Mouse (Mus musculus): ENCODE results near the gene Rundc3a.

Gene Rundc3a

DNA sequence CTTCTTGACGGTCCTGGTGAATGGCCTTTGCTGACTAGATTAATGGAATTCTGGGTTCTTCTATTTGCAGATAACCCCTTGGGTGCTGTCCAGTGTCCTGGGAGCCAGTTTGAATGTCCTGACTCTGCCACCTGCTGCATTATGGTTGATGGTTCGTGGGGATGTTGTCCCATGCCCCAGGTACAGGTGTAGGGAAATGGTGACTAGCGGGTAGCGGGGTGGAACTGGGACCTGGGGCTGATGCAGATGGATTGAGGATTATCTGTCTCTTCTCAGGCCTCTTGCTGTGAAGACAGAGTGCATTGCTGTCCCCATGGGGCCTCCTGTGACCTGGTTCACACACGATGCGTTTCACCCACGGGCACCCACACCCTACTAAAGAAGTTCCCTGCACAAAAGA lies 40.7 kb downstream of the Rundc3a start:
- WGBS, result 84% methylated on average over 7 of the region's 7 CpGs

- 6% methylated on average over 7 of the region's 7 CpGs for WGBS
These were observed 41.2 kb downstream of the Rundc3a start for GRCm38 (mm10) chr11:102434406-102434805.

GRCm38 (mm10) chr11:102434816-102435705 lies 41.9 kb downstream of the Rundc3a start:
- 86% methylated on average over 11 of the region's 11 CpGs for WGBS

DNA sequence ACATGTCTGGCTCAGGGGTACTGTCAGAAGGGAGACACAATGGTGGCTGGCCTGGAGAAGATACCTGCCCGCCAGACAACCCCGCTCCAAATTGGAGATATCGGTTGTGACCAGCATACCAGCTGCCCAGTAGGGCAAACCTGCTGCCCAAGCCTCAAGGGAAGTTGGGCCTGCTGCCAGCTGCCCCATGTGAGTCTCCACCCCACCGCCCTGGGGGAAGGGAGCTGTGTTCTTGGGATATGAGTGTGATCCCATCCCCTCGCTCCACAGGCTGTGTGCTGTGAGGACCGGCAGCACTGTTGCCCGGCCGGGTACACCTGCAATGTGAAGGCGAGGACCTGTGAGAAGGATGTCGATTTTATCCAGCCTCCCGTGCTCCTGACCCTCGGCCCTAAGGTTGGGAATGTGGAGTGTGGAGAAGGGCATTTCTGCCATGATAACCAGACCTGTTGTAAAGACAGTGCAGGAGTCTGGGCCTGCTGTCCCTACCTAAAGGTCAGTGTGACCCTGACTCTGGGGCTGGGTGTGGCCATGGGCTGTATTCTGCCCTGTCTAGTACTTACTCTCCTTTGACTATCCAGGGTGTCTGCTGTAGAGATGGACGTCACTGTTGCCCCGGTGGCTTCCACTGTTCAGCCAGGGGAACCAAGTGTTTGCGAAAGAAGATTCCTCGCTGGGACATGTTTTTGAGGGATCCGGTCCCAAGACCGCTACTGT lies 42.7 kb downstream of the Rundc3a start:
- 82% methylated on average over 18 of the region's 18 CpGs for WGBS

DNA sequence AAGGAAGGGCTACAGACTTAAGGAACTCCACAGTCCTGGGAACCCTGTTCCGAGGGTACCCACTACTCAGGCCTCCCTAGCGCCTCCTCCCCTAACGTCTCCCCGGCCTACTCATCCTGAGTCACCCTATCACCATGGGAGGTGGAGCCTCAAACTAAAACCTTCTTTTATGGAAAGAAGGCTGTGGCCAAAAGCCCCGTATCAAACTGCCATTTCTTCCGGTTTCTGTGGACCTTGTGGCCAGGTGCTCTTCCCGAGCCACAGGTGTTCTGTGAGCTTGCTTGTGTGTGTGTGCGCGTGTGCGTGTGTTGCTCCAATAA lies 43.2 kb downstream of the Rundc3a start:
- WGBS, result 59% methylated on average over 10 of the region's 10 CpGs

GRCm38 (mm10) chr11:102437120-102438061 lies 44.2 kb downstream of the Rundc3a start:
- WGBS, result 20% methylated on average over 87 of the region's 87 CpGs

GRCm38 (mm10) chr11:102438212-102439092 lies 45.2 kb downstream of the Rundc3a start:
- 16% methylated on average over 77 of the region's 77 CpGs for WGBS

- WGBS, result 67% methylated on average over 14 of the region's 14 CpGs
These were observed 46.2 kb downstream of the Rundc3a start for GRCm38 (mm10) chr11:102439093-102440082.

GRCm38 (mm10) chr11:102440255-102440654 lies 47.1 kb downstream of the Rundc3a start:
- WGBS, result 92% methylated on average over 8 of the region's 8 CpGs

DNA sequence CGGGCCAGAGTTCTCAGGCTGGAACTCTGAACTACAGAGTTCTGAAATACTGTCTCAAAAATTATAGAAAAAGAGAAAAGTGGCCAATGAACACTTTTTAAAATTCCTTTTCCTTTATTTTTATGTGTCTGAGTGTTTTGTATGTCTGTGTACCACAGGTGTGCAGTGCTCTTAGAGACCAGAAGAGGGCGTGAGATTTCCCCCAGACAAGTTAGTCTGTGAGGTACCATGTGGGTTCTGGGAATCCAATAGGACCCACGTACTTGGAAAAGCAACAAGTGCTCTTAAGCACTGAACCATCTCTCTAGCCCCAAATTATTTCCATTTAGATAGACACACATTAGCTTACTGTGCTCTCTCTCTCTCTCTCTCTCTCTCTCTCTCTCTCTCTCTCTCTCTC lies 48.2 kb downstream of the Rundc3a start:
- 81% methylated on average over 3 of the region's 3 CpGs for WGBS

DNA sequence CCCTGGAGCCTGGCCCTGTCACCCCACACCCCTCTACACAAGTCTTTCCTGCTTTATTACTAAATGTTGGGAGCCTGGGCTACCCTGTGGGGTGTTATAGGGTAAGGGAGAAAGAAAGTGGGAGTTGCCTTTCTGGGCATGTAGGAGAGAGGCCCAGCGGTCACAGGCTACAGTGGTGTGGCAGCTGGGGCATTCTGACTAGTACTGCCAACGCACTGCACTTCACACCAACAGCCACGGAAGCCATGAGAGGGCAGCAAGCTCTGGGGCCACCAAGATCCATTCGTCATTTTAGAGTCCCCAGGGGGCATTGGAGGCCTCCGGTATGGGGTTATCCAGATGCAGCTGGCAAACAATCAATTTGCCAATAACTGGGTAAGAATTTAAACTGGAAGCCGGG lies 48.9 kb downstream of the Rundc3a start:
- 89% methylated on average over 6 of the region's 6 CpGs for WGBS

DNA sequence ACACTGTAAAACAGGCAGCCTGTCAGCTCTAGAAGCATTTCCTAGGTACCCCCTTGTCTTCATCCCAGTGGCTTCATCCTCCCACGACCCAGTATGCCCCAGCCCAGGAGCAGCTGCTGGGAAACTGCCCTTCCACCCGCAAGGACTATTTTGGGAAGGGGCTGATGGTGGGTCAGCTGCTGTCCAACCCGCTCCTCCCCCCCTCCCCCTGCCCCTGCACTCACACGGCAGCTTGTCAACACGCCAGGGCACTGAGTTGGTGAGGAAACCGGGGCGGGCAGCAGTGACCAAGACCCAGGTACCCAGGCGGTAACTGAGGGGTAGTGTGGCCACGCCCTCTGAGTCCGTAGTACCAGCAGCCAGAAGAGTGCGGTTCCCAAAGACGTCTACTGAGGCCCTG lies 50.5 kb downstream of the Rundc3a start:
- 65% methylated on average over 12 of the region's 12 CpGs for WGBS

DNA sequence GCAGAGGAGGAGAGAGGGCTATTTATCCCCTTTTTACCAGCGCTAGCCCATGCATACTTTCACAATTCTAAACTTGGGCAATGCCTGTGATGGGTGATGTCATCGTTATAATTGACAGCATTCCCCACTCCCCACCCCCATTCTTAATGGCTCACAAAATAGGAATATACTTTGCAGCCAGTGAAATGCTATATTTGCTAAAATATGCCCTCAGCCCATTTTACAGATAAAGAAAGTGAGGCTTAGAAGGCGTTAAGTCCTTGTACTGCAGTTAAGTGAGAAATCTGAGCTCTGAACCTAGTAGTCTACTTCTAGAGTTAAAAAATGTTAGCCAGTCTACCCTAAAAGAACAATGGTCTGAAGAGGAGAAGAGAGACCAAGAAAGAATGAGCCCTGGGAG lies 51.1 kb downstream of the Rundc3a start:
- 56% methylated on average over 3 of the region's 3 CpGs for WGBS

DNA sequence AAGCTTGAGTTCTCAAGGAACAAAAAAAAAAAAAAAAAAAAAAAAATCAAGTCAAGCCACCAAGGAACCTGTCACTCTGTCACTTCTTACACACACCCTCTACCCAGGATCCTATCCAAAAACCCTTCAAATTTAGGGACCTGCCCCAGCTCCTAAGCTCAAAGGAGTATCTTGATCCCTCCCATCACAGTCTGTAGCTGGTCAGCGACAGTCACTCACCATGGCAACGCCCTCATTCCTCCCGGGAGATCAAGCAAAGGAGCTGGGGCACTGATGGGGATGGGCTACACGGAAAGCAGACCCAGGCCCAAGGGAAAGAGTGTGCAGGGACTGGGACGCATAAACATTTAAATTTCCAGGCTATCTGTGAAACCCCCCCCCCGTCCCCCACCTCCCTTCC lies 51.6 kb downstream of the Rundc3a start:
- WGBS, result 15% methylated on average over 6 of the region's 6 CpGs

DNA sequence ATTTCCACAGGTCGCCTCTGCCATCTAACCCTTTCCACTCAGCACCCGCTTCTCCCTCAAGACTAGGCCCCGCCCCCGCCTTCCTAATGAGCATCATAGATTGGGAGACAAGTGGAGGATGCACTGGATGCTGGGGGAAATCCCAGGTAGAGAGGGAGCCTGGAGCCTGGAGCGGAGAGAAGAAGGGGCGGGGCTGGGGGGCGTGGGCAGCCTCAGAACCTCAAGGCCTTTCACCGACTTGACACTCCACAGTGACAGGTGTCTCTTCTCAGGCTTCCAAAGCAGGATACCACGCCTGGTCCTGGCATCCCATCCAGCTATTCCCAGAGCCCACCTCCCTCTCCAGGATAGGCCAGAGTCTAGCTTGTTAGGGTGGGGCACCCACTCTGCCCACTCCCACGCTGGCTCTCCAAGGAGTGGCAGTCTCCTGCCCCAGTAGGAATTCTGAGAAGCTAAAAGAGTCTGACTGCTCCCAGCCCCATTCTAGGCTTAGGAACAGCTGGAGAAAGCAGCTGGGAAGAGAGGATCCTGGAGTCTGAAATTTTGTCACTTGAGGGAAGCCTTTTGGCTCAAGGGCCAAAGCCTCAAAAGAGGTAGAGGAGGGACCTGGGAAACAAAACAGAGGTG lies 52.2 kb downstream of the Rundc3a start:
- 20% methylated on average over 10 of the region's 10 CpGs for WGBS

- WGBS, result 8% methylated on average over 7 of the region's 7 CpGs
These were observed 52.7 kb downstream of the Rundc3a start for GRCm38 (mm10) chr11:102445891-102446361.

GRCm38 (mm10) chr11:102446581-102447461 lies 53.6 kb downstream of the Rundc3a start:
- WGBS, result under 1% methylated on average over 48 of the region's 49 CpGs

GRCm38 (mm10) chr11:102447497-102447896 lies 54.3 kb downstream of the Rundc3a start, which contains the start of gene Fam171a2:
Gene Fam171a2 (minus strand): TSS chr11:102447682.
- under 1% methylated on average over 40 of the region's 40 CpGs for WGBS
